Mouse (Mus musculus) urinary bladder, postnatal 36 days (tissue): ENCODE data around the gene Fgfr2.
"Not testable (repeated sequence)": the region's sequence is repeated elsewhere in the genome, so short reads cannot be mapped to it uniquely, and the experiment has no call there.

ENCODE experiments used
- DNase-seq, 2 experiments: peaks; one replicate each; pipeline ENCODE4 v3.0.0; 2022; ENCODE audit warnings: low spot score in 2 of 2, mixed read lengths in 1 of 2

The Fgfr2 gene

DNA sequence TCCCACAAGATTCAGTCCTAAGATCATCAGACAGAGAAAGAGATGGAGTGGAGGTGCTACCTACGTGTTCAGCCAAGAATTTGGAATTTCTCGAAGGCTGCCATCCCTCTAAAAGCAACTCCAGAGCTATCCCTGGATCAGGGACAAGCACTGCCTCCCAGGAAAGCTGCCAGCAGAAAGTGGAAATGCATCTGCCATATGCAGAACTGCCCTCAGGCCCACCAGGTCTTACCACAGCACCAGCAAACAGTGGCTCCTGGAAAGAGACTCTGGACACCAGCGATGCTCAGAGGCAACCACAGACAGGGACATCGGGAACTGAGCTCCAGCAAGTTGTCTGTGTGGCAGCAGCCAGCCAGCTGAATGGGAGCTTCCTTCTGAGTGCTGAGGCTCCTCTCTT lies 2500.8 kb downstream of the Fgfr2 start:
- no peak for DNase-seq

DNA sequence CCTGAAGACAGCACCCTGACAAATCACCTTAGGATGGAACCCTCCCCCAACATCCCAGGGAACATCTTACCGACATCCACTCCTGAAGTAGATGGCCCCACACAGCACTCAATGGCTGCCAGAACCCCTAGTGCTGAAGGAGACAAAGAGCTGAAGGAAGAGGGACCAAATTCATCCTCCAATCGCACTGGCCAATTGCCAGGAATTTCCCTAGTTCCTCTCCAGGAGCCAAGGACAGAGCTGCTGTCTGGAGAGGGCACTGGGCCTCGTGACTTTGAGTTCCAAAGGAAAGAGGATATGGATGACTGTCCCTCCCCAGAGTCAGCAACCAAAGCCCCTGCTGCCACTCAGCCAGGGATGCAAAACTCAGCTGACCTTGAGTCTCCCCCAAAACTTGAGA lies 2501.2 kb downstream of the Fgfr2 start:
- DNase-seq: no peak

DNA sequence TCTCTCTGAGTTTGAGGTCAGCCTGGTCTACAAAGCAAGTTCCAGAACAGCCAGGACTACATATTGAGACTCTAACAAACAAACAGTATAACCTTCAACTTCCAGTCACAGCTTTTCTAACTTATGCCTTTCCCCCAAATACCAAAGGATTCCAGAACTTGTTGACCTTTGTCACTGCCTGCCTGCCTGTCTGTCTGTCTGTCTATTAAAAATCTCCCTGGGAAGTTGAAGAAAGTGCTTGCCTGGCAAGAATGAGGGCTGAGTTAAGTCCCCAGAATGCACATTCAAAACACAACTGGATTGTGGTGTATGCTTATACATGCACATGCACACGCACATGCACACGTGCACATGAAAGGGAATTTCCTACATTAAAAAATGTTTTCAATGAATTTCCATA lies 2502.1 kb downstream of the Fgfr2 start:
- no peak for DNase-seq

DNA sequence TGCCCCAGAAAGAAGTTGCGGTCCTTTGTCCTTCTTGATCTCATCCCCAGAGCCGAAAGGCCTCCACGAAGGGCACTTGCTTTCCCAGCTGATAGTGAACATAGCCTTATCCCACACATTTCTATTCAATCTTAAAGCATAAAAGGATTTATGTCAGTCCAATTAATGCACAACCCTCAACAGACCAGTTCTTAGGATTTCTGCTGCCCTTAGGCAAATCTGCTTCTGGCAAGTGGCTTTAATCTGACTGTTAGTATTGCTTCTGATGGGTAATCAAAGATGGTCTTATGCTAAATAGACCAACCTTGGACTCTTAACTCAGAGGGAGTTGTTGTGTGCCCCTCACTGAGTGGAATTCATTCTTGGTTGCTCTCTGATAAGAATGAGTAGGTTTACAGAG lies 2505.6 kb downstream of the Fgfr2 start:
- DNase-seq: no peak

DNA sequence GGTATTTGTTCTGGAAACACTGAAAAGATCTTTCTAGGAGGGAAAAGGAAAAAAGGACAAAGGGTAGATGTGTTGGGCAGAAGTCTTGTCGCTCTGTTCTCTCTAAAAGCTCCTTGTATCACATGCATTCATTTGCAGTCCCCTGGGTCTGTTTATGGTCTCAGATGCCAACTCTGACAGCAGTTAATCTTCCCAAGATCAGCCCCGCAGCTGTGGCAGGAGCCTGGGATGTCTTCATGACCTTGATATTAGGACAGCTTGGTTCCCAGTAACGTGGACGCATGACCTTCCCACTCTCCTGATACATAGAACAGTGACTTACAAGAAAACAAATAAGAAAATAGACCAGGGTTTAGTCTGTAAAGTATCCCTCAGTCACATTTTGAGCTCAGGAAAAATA lies 2509.2 kb downstream of the Fgfr2 start:
- DNase-seq: no peak

DNA sequence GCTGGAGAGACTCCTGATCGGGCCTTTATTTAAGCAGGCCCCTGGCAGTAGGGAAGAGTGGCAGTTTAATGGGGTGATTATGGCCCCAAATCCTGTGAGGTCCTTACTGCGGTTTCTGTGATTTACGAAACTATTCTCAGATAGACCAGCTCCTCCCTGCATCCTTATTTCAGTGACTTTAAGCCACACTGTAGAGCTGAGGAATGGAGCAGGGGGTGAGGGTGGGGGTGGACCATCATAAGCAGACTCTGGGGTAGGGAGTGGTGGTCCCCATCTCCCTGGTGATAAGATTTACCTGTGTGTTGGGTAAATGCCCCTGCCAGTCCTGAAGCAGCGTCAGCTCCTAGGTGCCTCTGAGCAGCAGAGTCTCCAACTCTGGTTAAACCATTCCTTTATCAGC lies 2516.2 kb downstream of the Fgfr2 start:
- no peak for DNase-seq

DNA sequence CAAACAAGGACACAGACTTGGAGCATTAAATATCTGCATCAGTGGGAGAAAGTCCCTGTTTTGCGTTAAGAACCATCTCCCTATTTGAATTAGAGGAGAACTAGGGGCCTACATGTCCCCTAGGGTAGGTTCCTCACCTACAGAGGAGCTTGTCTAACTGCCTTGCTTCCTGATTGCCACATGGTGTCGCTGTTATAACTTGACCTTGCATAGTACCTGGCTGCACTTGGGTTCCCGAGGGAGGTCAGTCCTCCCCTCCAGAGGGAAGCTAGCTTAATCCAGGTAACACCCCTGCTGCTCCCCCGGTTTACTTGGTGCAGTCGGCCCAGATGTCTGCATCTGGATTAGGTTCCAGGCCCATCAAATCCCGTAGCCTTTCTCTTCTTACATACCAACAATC lies 2518.0 kb downstream of the Fgfr2 start:
- DNase-seq: no peak

DNA sequence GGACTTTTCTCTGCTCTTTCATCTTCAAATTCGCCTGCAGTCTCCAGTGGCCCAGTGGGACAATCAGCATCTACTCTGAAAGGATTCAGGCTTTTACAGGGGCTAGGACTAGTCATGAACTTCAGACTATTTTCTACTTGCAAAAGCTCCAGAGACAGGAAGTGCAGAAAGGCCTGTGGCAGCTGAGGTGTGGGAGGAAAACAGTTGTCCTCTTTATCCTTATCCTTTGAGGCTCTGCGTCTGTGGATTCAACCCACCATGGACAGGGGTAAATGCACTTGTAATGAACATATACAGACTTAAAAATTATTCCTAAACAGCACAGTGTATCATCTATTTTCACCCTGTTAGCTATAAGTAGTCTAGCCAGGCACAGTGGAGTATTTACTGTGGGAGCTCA lies 2518.8 kb downstream of the Fgfr2 start:
- no peak for DNase-seq

DNA sequence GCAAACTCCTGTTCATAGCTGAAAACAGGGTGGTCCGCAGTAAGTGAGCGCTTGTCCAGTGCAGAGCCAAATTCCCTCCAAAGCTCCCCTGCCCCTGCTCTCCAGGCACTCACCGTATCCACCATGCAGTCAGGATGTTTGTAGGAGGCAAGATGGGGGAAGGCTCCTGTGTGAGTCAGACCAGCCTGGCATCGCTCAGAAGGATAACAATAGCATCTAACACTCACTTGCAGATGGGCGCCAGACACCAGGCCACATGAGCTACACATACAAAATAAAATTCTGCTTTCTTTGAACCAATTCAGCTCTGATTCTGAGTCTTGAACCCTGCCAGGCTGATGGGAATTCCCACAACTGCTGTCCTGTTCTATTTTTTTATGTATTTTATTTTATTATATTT lies 2519.6 kb downstream of the Fgfr2 start:
- DNase-seq: no peak

DNA sequence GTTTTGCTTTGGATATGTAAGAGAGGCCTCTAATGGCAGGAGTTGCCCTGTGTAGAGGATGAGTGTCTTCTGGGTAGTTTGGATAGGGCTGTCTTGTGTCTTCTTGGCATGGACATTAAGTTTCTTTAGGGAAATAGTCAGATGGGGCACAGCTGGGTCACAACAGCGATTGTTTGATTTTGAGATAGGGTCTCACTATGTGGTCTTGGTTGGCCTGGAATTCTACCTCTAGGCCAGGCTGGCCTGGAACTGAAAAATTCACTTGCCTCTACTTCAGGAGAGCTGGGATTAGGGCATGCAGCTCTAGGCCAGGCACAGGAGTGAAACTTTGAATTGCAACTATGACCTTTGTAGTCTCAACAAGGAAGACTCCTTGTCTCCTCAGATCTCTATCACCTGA lies 2520.3 kb downstream of the Fgfr2 start:
- DNase-seq: no peak

DNA sequence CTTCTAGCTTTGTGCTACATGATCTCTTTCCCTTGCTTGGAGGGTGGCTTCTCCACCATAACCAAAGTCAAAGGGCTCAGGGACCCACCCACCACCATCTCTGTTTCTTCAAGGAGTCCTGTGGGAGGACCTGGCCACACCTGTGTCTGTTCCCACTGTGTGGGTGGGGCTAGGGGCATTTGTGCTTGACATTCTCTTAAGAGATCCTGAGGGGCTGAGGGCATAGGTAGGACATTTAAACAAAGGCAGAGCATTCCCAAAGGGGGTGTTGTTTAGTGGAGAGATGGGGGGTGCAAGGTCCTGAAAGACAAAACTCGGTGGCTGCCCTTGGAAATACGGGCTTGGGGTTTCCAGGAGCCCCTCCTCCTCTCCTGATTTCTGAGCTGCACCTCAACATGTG lies 2522.6 kb downstream of the Fgfr2 start:
- no peak for DNase-seq

DNA sequence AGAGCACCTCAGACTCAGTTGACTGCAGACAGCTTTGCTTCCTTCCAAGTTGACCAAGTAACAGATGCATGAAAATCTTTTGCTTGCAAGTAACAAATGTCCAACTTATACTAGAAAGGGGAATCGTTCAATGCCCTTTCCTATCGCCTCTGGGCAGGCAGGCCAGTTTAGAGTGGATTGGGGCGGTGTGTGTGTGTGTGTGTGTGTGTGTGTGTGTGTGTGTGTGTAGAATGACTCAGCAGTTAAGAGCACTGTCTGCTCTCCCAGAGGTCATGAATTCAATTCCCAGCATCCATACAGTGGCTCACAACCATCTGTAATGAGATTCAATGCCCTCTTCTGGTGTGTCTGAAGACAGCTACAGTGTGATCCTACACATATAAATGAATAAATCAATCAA lies 2523.1 kb downstream of the Fgfr2 start:
- no peak for DNase-seq

DNA sequence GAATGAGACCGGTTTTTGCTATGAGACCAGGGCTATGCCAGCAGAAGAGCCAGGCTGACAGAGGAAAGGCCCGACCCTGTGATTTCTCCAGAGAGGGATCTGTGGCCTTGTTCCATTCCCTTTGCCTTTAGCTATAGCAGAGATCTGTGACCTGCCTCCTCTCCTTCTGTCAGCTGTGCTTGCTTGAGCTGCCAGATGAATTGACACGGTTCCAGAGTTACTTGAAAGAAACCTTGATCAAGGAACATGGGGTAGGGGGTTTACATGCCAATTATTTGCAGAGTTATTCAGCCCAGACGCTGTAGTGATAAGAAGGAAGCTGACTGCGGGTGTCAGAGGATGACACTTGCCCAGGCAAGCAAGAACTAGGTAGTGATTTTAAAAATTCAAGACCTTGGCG lies 2525.6 kb downstream of the Fgfr2 start:
- no peak for DNase-seq

DNA sequence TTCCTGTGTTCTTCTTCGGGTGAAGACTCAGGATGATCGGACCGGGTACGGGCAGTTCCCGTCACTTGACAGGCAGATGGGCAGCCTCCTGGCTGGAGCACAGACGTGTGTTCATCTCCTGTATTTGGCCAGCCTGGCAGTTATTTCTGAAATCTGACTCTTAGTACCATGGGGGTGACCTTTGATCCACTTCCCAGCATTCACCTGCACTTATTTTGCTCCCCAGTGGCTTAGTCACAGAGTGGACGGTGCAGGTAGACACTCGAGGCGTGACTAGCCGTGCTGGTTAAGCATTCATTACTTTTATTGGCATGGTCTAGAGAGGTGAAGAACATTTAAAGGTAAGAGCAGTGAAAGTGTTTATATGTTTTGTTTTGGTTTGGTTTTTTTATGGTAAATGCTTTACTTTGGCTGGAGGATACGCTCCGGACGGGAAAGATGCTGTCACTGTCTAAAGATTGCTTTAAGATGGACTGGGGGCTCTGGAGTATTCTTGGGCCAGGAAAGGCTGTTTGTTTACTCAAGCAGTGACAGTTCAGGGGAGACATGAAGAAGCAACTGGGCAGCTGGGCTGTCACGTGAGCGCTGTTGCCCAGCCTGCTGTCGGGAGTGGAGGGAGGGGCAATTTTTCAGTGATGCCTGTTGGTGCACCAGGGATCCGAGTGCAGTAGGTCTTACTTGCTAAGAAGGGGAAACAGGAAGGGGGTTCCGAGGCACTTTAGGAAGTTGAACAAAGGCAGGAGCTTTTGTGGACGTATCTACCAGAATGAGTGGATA lies 2526.9 kb downstream of the Fgfr2 start:
- DNase-seq: not testable (repeated sequence)

DNA sequence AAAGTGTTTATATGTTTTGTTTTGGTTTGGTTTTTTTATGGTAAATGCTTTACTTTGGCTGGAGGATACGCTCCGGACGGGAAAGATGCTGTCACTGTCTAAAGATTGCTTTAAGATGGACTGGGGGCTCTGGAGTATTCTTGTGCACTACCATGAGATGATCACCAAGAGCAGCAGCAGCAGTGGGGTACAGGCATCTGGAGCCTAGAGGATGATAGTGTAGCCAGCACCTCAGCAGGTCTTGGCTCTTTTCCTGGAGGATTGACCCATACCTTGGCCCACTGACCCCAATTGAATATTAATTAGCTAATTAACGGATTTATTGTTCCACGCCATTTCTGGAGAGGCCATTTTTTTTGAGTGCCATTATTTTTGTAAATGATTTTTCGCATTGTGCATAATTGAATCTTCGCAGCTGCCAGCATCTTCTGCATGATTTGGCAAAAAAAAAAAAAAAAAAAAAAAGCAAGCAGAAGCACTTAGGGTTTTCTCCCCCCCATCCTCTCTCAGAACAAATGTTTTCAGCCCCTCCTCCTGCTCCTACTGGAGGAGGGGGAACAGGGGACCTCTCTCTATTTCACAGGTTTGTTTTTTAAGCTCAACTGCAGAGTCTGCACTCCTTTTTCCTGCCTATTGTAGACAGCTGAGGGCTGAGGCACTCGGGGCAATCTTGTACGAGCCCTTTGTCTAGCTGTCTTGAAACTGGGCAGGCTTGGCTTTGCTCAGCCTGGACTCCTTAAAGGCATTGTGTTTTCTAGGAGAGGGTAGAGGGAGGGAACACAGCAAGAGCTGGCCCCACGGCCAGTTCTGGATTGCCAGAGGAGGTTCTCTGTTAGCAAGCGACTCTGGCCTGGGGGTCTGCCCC lies 2529.5 kb downstream of the Fgfr2 start:
- not testable (repeated sequence) for DNase-seq

DNA sequence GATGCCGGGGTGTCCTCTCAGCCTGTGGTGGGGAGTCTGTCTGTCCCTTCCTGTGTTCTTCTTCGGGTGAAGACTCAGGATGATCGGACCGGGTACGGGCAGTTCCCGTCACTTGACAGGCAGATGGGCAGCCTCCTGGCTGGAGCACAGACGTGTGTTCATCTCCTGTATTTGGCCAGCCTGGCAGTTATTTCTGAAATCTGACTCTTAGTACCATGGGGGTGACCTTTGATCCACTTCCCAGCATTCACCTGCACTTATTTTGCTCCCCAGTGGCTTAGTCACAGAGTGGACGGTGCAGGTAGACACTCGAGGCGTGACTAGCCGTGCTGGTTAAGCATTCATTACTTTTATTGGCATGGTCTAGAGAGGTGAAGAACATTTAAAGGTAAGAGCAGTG lies 2530.2 kb downstream of the Fgfr2 start:
- not testable (repeated sequence) for DNase-seq

DNA sequence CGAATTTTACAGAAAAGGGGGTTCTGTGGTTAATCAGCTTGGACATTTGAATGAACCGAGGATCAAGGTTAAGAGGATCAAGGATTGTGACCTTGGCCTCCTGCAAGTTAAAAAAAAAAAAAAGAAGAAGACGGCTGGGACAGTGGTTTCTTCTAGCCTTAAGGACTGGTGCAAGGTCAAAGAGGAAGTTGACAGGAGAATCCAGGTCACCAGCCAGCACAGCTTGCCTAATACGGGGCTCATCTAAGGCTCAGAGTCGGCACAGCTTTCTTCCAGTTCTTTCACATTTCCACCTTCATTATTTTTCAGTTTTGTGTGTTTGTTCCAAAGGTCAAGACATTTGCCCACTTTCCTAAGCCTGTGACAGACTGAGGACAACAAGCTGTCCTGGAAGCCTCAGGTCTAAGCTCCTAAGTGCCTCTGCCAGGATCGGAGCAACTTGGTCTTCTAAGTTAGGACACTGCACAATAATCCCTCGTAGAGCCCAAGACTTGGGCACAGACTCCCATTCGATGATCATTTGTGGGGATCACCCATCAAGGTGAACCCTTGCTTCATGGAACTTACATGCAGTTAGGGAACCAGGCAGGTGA lies 2532.2 kb downstream of the Fgfr2 start:
- no peak for DNase-seq

DNA sequence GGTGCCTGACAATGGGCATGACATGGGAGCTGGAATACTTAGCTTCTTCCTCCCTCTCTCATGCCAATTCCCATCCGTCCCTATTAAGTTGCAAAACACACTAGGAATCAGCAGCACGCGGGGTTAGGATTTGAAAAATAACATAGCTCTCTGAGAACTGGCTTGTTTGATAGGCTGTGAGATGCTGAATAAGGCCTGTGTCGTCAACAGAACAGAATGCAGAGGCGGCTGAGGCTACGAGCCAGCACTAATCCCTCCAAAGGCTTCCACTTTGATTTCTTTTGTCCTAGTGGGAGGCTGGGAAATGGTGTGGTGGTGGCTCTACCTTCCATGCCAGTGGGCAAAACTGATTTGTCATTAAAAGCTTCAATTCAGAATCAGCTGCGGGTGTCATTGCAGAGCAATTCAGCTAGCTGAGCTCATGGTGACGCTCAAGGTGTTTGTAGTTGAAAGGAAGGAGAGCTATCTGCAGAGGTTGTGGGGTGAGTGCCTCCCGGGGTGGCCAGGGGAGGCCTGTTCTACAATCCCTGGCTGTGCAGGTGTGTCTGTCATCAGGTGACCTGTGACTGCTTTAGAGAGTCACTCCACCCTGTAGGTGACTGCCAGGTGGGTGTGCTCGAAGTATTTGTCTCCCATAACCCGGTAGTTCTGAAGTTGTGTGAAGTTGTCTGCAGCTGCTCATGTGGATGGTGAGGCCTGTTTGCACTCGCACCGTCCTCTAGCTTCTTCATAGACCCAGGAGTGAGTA lies 2532.9 kb downstream of the Fgfr2 start:
- no peak for DNase-seq

DNA sequence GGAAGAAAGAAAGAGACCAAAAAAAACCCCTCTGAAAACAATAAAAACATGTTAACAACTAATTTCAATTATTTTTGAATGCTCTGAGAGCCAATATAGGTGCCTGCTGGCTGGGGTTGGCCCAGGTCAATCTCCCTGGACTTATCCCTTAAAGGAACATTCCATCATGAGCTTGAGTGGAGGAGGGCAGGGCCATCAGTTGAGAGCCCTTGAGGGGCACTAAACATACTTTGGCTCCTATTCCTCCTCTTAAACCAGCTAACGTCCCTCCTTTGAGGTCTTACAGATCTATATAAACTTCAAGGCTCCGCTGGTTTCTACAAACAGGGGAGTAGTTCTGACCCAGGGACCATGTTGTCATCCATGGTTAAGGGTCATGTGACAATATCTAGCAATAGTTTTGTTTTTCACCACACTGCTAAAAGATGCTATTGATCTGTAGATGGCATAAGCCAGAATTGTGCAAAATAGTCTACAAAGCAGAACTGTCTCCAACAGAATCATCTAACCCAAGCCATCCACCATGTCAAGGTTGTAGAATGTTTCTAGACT lies 2536.6 kb downstream of the Fgfr2 start:
- DNase-seq: no peak

DNA sequence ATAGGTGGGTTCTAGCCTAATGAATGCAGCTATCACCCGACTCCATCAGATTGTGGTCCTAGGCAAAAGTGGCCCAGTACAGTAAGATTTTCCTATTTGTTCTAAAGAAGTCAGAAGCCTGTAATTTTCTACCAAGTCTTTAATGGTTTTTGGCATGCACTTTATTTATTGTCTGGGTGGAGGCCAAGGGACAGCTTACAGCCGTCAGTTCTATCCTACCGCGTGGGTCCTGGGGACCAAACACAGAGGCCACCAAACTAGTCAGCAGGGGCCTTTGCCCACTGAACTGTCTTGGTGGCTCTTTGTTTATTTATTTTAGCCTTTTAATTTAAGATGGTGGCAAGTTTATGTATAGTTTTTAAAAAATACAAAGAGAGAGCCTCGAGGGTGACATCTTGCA lies 2544.5 kb downstream of the Fgfr2 start:
- no peak for DNase-seq

DNA sequence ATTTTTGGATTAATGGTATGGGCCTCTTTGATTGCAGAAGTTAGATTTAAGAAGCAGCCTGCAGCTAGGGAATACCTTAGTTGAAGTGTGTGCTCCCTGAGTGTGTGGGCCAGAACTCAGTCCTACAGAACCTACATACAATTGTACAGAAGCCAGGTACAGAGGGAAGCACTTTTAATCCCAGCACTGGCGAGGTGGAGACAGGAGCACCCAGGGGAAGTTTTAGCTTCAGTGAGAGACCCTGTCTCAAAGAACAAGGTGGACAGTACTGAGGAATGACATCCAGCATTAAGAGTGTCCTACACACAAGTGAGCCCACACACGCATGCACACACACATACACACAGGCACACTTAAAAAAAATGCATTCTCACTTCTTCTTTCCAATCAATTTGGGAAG lies 2545.1 kb downstream of the Fgfr2 start:
- DNase-seq: no peak
